Mouse (Mus musculus) yolk sac, embryonic 10.5 days (tissue): ENCODE data around the gene Ust.

Experiments used
- DNase-seq: peaks from one replicate; pipeline ENCODE4 v3.0.0-alpha.2; 2017; ENCODE audit warnings: low spot score

The Ust gene

GRCm38 (mm10) chr10:8216946-8217345 lies 301.7 kb downstream of the Ust start:
- no peak for DNase-seq

DNA sequence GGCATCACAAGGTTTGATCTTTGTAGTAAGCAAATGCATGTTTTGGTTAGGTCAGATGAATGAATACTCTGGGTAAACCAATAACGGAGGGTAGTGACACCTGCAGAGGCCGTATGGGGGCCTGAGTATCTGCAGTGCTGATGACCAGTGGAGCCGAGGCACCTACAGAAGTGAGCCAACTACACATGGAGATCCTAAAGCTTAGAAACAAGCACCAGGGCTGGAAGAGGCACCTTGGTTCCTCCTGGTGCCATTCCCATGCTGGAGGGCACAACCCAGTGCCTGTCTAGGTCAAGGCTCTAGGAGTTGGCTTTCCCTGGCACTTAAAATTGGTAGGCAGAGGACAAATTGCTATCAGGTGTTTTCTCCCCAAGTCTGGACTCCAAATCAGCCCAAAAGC lies 303.4 kb downstream of the Ust start:
- DNase-seq, result no peak

DNA sequence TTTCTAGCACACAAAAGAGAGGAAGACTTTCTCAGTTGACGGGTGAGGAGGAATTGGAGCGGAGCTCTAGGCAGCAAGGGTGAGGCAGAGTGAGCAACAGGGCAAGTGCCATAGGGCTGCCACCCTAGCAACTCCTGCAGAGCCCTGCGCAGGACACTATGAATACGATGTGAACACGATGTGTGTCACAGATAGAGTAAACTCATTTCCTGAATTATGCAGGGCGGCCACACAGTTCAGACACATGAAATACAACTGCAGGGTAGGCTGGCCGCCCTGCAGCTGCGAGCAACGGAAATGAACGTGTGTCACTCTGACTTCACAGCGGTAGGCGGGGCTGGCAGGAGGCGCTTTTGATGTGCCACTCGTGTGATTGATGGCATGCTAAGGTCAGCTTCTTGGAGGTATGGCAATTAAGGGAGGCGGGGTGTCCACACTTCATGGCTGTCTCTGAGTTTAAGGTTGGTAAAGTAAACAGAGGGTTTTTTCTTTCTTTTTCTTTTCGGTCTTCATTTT lies 304.7 kb downstream of the Ust start:
- peak; percentile 26 for DNase-seq

GRCm38 (mm10) chr10:8213266-8213905 lies 305.2 kb downstream of the Ust start:
- peak; percentile 35 for DNase-seq

- DNase-seq, result no peak
Observed at GRCm38 (mm10) chr10:8212611-8213226, 305.9 kb downstream of the Ust start.

GRCm38 (mm10) chr10:8211694-8212093 lies 306.9 kb downstream of the Ust start:
- DNase-seq, result no peak

DNA sequence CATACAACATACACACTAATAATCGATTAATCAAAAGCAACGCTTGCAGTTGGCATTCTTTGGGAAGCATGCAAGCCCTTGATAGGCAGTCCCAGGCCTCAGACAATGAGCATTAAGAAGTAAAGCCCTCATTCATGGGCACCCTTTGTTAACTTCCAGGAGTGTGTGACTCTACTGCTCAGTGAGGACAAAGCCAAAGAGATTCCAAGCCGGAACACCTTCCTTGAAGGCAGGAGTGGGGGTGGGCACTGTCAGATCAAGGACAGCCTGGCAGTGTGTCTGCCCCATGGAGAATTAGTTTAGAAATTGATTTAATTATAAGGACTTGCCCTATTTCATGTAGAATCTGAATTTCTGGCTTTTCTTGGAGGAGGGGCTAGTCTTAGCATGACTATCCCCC lies 308.3 kb downstream of the Ust start:
- DNase-seq, result no peak

GRCm38 (mm10) chr10:8207358-8207757 lies 311.3 kb downstream of the Ust start:
- no peak for DNase-seq

DNA sequence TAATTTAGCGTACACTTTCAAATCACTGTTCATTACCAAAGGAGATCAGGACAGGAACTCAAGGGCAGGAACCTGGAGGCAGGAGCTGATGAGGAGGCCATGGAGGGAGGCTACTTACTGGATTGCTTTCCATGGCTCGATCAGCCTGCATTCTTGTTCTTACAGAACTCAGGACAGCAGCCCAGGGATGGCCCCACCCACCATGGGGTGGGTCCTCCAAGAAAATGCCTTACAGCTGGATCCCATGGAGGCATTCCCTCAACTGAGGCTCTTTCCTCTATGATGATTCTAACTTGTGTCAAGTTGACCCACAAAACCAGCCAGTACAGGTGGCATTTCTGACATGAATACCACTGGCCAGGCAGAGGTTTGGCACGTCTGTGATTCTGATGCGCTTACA lies 314.9 kb downstream of the Ust start:
- no peak for DNase-seq

DNA sequence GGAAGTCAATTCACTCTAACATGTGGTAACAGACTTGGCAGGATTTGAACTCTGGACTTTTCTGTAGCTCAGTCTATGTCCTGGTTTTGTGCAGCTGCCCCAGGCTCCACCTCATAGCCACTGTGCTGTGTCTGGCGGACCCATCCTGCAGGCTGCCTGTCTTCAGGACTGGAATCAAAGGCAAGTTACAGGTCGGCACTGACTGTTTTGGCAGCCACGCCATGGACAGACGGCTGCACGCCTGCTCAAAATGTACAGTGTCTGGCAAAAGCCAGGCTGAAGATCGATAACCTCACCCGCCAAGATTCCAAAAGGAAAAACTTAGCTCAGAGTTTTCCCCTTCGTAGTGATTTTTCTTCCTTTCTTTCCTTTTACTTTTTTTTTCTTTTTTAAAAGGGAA lies 318.8 kb downstream of the Ust start:
- no peak for DNase-seq

DNA sequence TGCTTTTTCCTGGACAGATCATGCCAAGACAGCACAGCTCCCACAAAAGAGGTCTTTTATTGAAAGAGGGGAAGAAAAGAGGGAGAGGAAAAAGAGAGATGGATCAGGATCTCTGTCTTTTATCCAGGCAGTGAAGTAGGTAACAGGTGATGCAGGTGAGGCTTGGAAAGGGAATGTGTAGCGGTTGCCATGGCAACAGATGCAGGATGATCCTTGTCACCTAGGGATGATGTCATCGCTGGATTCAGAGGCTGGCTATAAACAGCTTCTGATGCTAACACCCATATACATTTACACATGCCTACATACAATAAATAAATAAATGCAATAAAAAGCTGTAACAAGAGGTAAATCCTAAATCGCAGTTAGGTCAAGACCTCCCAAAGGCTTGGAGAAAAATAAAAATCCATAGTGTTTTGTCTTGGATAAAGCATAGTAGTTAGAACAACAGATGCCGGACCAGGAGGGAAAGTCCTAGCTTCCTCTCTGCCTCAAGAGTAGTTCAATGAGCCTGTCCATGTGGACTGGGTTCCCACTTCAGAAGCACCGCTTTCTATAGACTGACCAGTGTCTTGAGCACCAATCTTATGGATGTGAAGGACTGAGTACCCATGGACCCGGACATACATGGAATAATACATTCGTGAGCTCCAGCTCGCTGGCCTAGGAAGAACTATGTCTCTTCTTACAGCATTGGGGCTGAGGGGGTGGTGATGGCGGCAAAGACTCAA lies 319.4 kb downstream of the Ust start:
- DNase-seq, result no peak

GRCm38 (mm10) chr10:8197661-8198060 lies 321.0 kb downstream of the Ust start:
- DNase-seq, result no peak

GRCm38 (mm10) chr10:8196300-8196699 lies 322.3 kb downstream of the Ust start:
- peak; percentile 76 for DNase-seq

GRCm38 (mm10) chr10:8195730-8196129 lies 322.9 kb downstream of the Ust start:
- DNase-seq, result no peak

GRCm38 (mm10) chr10:8189331-8189981 lies 329.2 kb downstream of the Ust start:
- DNase-seq, result no peak

- no peak for DNase-seq
Observed at GRCm38 (mm10) chr10:8185586-8185985, 333.0 kb downstream of the Ust start.

DNA sequence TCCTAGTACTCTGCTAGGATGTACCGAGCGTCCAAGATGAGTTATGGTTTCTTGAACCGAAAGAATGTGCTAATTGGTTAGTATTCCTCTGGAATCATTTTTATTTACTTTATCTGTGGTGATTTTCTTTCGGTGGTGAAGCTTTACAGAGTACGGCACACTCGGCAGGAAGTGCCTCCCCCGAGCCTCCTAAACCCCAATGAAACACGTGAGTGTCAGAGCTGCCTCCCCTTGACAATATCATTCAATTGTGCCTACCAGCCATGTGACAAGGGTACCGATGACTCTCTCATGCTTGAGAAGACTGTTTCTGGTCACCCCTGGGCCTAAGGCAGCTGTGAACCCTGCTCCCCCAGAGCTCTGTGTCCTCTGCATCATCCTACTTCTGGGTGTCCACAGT lies 333.9 kb downstream of the Ust start:
- DNase-seq, result no peak

DNA sequence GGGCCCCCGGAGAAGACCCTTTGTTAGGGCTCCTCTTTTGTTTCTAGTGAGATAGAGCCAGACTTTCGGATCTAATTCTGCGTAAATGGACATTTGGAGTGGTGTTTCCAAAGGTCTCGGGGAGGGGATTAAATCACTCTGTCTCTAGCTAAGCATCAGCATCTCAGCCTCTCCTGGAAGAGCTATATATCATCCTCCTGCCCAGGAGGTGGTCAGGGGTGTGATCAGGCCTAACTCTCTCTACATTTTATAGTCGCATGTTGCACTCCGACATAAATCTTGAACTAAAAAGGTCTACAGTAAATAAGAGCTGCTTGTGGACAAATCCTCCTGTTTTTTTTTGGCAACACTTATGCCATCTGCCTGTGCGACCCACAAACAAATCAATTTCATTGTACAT lies 335.5 kb downstream of the Ust start:
- DNase-seq, result no peak

DNA sequence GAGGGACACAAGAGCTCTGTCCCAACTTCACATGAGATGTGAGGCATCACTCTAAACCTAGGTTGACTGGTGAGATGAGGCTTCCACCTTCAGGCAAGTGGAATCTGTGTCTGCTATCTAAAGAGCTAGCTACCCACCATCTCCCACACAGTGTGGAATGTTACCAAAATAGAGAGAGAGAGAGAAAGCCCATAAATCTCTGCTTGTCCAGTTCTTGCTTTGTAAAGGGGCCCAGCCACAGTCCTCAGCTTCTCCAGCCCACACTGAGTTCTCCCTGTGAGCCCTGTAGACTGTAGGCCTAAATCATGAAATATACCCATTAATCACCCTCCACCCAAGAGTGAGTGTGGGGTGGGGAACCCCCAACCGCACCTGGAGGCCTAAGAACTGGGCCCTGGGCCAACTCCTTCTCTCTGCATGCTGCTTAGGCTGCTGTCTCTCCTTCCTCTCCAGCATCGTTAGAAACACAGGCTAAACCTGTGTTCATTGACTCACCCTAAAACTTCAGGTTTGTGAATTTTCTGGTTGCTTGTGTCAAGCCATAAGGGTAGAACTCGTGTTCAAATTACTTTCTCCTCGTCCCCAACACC lies 336.9 kb downstream of the Ust start:
- DNase-seq, result no peak

- DNase-seq, result no peak
Observed at GRCm38 (mm10) chr10:8177618-8178017, 341.0 kb downstream of the Ust start.

DNA sequence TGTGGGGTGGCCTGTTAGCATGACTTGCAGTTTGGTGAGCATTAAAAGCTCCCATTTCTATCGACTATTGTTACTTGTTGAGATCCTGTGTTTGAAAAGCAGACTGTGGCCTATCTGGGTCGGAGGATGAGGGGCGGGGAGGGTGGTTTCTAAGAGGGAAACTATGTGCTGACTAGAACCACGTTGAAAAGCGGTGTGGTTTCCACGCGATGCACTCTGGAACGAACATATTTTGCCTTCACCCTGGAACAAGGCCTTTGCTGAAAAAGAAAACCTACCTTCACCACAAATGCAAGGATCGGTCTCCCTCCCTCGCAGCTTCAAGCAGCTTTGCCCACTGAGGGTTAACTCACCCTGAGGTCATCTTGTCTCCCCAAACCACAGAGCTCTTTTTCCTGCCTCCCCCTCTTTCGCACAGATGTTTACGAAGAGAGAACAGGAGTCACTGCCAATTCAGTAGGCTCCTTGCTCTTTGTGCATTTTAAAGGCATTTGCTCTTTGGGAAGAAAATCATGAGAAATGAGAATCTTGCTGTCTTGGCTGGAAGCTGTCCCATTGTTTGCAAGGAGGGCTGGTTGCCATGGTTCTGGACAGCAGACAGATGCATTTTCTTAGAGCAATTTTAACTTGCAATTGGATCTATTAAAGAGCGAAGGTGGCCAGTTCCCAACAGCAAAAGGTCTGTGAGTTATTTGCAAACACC lies 342.1 kb downstream of the Ust start:
- no peak for DNase-seq

GRCm38 (mm10) chr10:8176008-8176350 lies 342.6 kb downstream of the Ust start:
- no peak for DNase-seq
